Mouse (Mus musculus) embryonic facial prominence, embryonic 14.5 days (tissue): ENCODE measurements around the gene Prpf19. TPM values are rescaled to one million over a fixed set of nuclear protein-coding genes. Genes with fewer than 3 reads are reported as not detected.

Experiments used
- ATAC-seq: fragments of 200-750 bp; cut with Nextera tagmentation; 2 replicates; pipeline ENCODE4 v1.8.0; 2017; ENCODE audit warnings: low read depth, moderate number of reproducible peaks, moderate TSS enrichment
- DNase-seq: peaks from one replicate; pipeline ENCODE4 v3.0.0-alpha.2; 2015; ENCODE audit warnings: low spot score
- H3K27ac ChIP-seq: fragments of 300-500 bp; sonication (generic); replicated peaks from 2 replicates; pipeline ENCODE4 v1.5.1; 2014; ENCODE audit warnings: low read depth, mild to moderate bottlenecking, low read length, moderate library complexity
- H3K27me3 ChIP-seq: fragments of 300-500 bp; sonication (generic); replicated peaks from 2 replicates; pipeline ENCODE4 v1.6.1; 2014; ENCODE audit warnings: low read length; ENCODE audit not compliant: control insufficient read depth, insufficient read depth
- H3K36me3 ChIP-seq: fragments of 300-500 bp; sonication (generic); 2 replicates; pipeline ENCODE4 v1.6.1; 2014; ENCODE audit warnings: low read length, mixed read lengths; ENCODE audit not compliant: control insufficient read depth, insufficient read depth
- H3K4me1 ChIP-seq: fragments of 300-500 bp; sonication (generic); 2 replicates; pipeline ENCODE4 v1.6.1; 2014; ENCODE audit warnings: antibody characterized with exemption, low read length; ENCODE audit not compliant: control insufficient read depth, insufficient read depth
- H3K4me2 ChIP-seq: fragments of 300-500 bp; sonication (generic); 2 replicates; pipeline ENCODE4 v1.6.1; 2014; ENCODE audit warnings: low read depth, mild to moderate bottlenecking, low read length, moderate library complexity, mixed read lengths
- H3K4me3 ChIP-seq: fragments of 300-500 bp; sonication (generic); 2 replicates; pipeline ENCODE4 v1.5.1; 2014; ENCODE audit warnings: low read depth, mild to moderate bottlenecking, low read length
- H3K9ac ChIP-seq: fragments of 300-500 bp; sonication (generic); 2 replicates; pipeline ENCODE4 v1.6.1; 2014; ENCODE audit warnings: low read depth, mild to moderate bottlenecking, low read length, moderate library complexity, mixed read lengths
- H3K9me3 ChIP-seq: fragments of 300-500 bp; sonication (generic); 2 replicates; pipeline ENCODE4 v1.6.1; 2016; ENCODE audit warnings: low read length; ENCODE audit not compliant: control insufficient read depth
- WGBS: fragments of 180-500 bp; shearing (Covaris S2); extraction: QIAGEN DNeasy Blood & Tissue Kit; methylation state at CpG from one replicate; pipeline ENCODE4 v1.1.7; 2014; 5-methylcytosine and 5-hydroxymethylcytosine counted together
- polyA plus RNA-seq: library from polyadenylated mRNA; unstranded; fragments of >200 nt; fragmentation: Nextera tagmentation; extraction: Ambion mirVana; gene quantifications from 2 replicates; pipeline ENCODE4 v1.2.1, GENCODE M21; 2014

The Prpf19 gene
- polyA plus RNA-seq, 1 experiment from 2014 or later, result 46.1 TPM

DNA sequence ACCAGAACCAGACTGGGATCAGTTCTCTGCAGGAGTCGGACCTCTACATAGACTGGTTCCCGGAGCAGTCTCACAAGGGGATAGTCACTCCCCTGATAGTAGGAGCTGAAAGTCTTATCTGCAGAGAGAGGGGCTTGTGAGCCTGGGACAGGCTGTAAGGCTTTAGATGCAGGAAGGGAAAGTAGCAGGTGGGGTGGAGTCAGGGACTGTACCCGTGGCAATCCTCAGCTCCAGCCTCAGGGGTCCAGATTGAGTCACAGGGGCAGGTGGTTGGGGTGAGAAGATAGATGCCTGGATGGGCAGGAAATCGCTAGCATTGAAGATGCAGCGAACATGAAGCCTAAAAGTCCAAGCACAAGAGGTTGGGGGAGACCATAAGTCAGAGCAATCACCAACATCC lies 21.5 kb downstream of the Prpf19 start:
- Histone ChIP-seq H3K9me3 (no peaks in the 10 kb centered on the region), H3K9ac (no peak overlapping the region), H3K36me3 (no peaks in the 10 kb centered on the region), H3K27ac (no peak overlapping the region), H3K27me3 (no peaks in the 10 kb centered on the region), H3K4me1 (no peaks in the 10 kb centered on the region), H3K4me2 (no peak overlapping the region), H3K4me3 (no peak overlapping the region)
- WGBS, result 61% methylated on average over 5 of the region's 5 CpGs
- ATAC-seq (no peak), DNase-seq (no peak)

DNA sequence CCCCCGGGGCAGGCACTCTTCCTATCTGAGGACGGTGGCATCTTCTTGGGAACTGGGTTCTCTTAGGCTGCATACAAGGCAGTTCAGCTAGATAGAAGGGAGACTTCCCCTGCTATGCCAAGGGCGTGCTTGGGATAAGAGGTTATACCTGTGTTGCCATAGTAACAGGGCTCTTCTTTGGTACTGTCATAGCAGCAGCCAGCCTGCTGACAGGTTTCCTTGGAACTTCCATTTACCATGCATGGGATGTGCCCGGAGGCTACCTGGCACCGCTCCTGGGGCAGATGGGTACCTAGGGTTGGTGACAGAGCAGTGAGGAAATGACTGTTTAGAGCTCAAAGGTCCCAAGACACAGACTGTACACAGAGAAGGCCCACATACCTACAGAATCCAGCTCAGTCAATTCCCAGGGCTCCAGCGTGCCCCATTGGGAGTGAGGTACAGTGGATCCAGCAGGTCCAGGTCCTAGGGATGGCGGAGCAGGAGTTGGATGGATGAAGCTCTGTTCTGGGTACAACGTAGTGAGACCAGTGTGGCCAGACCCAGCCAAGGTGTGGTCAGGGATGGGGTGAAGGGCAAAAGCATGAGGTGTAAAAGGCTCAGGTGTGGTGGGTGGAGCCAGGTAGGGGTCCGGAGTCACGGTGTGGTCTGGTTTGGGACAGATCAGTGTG lies 23.4 kb downstream of the Prpf19 start:
- H3K27me3 ChIP-seq, result no peaks in the 10 kb centered on the region
- H3K4me3 ChIP-seq, result no peak overlapping the region
- DNase-seq, result no peak
- H3K27ac ChIP-seq, result no peak overlapping the region
- no peak overlapping the region for H3K4me2 ChIP-seq
- H3K4me1 ChIP-seq, result no peaks in the 10 kb centered on the region
- H3K9me3 ChIP-seq, result no peaks in the 10 kb centered on the region
- ATAC-seq, result no peak
- no peak overlapping the region for H3K9ac ChIP-seq
- no peaks in the 10 kb centered on the region for H3K36me3 ChIP-seq
- WGBS, result 84% methylated on average over 10 of the region's 10 CpGs

DNA sequence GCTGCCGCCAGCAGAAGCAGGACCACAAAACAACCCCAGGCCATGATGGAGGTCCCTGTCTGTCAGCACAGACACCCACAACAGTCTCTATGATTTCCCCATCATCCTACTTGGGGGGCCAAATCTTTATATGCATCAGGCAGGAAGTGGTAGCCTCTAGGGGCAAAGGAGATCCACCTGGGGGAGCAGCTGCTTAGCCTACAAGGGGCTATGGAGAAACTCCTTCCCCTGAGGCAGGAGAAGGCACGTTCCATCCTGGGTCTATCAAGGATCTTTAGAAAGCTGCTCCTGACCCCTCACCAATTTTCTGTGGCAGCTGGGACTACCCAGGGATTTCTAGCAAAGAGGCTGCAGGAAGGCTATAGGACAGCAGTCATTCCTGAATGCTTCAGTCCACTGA lies 25.5 kb downstream of the Prpf19 start, which contains the start of gene Zp1:
TSS of gene Zp1 (minus strand) at position 101 of the 400 bp plus-strand sequence.
- no peak for DNase-seq
- H3K9me3 ChIP-seq, result no peaks in the 10 kb centered on the region
- H3K9ac ChIP-seq, result no peak within 1 kb of the TSS
- ATAC-seq, result no peak
- no peaks in the 10 kb centered on the region for H3K27me3 ChIP-seq
- no peak within 1 kb of the TSS for H3K27ac ChIP-seq
- H3K4me3 ChIP-seq, result no peak within 1 kb of the TSS
- no peaks in the 10 kb centered on the region for H3K4me1 ChIP-seq
- H3K36me3 ChIP-seq, result no peaks in the 10 kb centered on the region
- 33% methylated on average over 1 of the region's 2 CpGs for WGBS
- no peak within 1 kb of the TSS for H3K4me2 ChIP-seq

DNA sequence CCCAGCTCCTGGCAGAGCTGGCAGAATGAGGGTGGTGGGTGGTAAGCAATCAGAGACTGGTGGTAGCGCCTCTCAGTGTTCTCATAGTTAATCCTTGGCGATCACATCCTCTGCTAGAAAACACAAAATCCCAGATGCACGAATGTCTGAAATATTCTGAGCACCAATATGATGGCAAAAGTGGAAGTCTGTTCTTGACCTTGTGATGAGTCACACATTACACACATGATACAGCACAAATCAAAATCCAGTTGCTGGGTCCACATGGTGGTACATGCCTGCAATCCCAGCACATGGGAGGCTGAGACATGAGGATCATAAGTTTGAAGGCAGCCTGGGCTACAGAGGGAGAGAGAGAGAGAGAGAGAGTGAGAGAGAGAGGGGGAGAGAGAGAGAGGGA lies 26.0 kb downstream of the Prpf19 start:
- Histone ChIP-seq H3K27me3 (no peaks in the 10 kb centered on the region), H3K36me3 (no peaks in the 10 kb centered on the region), H3K9ac (no peak overlapping the region), H3K27ac (no peak overlapping the region), H3K9me3 (no peaks in the 10 kb centered on the region), H3K4me1 (no peaks in the 10 kb centered on the region), H3K4me2 (no peak overlapping the region), H3K4me3 (no peak overlapping the region)
- no peak for DNase-seq
- no peak for ATAC-seq
- 82% methylated on average over 3 of the region's 3 CpGs for whole genome bisulfite sequencing

DNA sequence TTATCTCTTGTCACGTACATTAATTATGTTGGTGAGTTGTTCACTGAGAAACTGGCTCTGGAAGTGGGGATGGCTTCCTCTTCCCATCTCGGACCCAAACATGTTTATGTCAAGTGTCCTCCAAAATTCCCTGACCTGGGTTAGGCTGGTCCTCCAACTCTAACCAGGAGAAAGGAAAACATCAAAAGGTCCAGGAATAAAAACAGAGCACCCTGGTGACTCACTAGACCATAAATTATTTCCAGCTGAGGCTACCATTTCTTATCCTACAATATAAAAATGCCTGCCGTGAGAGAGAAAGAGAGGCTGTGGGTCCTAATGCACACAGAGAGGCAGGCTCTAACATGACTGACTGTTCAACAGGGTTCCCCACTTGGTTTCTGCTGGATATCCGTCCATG lies 29.2 kb downstream of the Prpf19 start:
- H3K9me3 ChIP-seq, result no peaks in the 10 kb centered on the region
- no peaks in the 10 kb centered on the region for H3K4me1 ChIP-seq
- H3K4me3 ChIP-seq, result no peak overlapping the region
- ATAC-seq (no peak), DNase-seq (no peak)
- no peak overlapping the region for H3K4me2 ChIP-seq
- no peaks in the 10 kb centered on the region for H3K27me3 ChIP-seq
- H3K9ac ChIP-seq, result no peak overlapping the region
- no peak overlapping the region for H3K27ac ChIP-seq
- WGBS, result 48% methylated on average over 4 of the region's 4 CpGs
- H3K36me3 ChIP-seq, result no peaks in the 10 kb centered on the region

DNA sequence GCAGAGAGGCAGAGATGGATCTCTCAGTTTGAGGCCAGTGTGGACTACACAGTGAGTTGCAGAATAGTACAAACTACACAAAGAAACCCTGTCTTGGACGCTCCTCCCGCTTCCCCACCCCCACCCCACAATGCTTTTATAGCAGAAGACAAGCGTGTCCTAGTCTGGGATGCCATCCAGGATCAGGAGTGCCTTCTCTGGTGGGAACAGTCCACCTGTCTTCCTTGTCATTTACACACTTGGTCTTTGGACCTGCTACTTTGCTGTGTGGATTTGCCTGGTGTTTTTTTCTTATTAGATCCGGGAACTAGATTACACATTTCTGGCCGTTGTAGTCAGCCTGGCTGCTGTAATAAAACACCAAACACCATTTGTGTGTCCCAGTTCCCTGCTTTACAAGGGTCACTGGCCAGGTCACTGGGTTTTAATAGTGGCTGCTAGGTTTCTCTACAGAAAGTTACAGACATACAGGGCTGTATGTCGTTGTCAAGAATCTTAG lies 31.1 kb downstream of the Prpf19 start:
- Histone ChIP-seq H3K9me3 (no peaks in the 10 kb centered on the region), H3K4me2 (no peak overlapping the region), H3K9ac (peak overlapping the region; percentile 10; the same call in 1 of the 2 replicates), H3K4me3 (no peak overlapping the region), H3K27me3 (no peaks in the 10 kb centered on the region), H3K4me1 (no peaks in the 10 kb centered on the region), H3K27ac (no peak overlapping the region; the same call in 1 of the 2 replicates), H3K36me3 (no peaks in the 10 kb centered on the region)
- DNase-seq (peak; percentile 61), ATAC-seq (peak; percentile 81)
- 35% methylated on average over 6 of the region's 6 CpGs for WGBS

DNA sequence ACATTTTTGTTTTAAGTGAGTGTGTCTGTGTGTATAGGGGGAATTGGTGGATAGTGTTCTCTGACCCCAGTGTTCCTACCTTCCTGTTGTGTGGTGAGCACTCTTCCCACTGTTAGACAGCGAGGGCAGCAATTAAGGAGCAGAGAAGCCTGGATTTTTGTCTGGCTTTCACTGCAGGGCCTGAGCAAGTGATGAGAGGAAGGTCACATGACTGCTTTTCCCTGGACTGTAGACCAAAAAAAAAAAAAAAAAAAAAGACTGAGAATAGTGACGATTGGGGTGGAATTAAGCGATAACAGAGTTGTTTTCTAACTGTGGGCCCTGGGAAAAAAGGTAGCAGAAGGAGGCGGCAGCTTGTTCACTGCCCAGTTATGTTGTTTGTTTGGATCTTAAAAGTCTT lies 31.6 kb downstream of the Prpf19 start:
- no peaks in the 10 kb centered on the region for H3K9me3 ChIP-seq
- peak; percentile 57; the same call in 1 of the 2 replicates for ATAC-seq
- H3K4me1 ChIP-seq, result no peaks in the 10 kb centered on the region
- H3K27ac ChIP-seq, result no peak overlapping the region; the same call in 1 of the 2 replicates
- no peak overlapping the region for H3K9ac ChIP-seq
- WGBS, result 43% methylated on average over 4 of the region's 4 CpGs
- no peaks in the 10 kb centered on the region for H3K36me3 ChIP-seq
- no peak overlapping the region for H3K4me2 ChIP-seq
- no peak for DNase-seq
- H3K27me3 ChIP-seq, result no peaks in the 10 kb centered on the region
- no peak overlapping the region for H3K4me3 ChIP-seq

DNA sequence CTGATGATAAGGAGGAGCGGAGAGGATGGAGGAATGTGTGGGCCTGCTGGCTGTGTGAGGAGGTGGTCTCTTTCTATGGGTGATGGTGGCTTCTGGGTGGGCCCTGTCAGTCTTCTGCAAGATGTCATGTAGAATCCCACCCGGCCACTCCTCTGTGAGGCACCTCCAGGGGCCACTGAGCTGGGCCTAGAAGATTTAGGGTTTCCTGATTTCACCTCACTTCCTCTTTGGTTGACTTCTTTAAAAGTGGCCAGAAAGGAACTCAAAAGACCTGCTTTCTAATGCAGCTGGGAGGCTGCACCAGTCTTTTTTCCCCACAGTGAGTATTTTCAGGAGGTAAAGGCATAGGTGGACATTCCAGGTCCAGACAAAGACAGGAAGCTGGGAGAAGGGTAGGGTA lies 35.6 kb downstream of the Prpf19 start:
- DNase-seq, result no peak
- 85% methylated on average over 2 of the region's 2 CpGs for WGBS

DNA sequence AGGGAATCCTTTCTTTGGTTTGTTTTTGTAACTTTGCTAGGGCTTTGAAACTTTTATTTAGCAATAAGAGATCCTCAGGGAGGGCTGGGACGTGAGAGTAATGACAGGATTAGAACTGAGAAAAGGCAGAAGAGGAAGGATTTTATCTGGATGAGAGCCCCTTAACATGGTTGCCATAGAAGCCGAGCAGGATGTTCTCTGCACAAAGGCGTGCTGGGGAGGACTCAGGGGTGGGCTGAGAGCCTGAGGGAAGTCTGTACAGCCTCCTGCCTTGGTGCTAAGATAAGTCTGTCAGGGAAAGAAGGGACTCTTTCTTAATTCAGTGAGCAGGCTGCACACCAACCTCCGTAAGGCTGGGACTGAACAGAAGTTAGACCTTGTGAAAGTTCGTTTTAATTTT lies 40.0 kb downstream of the Prpf19 start:
- Histone ChIP-seq H3K4me2 (no peak overlapping the region), H3K27me3 (no peaks in the 10 kb centered on the region; the same call in 1 of the 2 replicates), H3K27ac (no peak overlapping the region), H3K4me3 (no peak overlapping the region), H3K9me3 (no peaks in the 10 kb centered on the region), H3K9ac (no peak overlapping the region), H3K4me1 (no peaks in the 10 kb centered on the region), H3K36me3 (no peaks in the 10 kb centered on the region)
- DNase-seq, result no peak
- WGBS, result 30% methylated on average over 5 of the region's 5 CpGs
- ATAC-seq, result no peak

More for the DNA sequence above, 35.6 kb downstream of the Prpf19 start:
- Histone ChIP-seq H3K9ac (no peak overlapping the region), H3K4me2 (no peak overlapping the region), H3K4me1 (no peaks in the 10 kb centered on the region), H3K27me3 (no peaks in the 10 kb centered on the region), H3K36me3 (no peaks in the 10 kb centered on the region), H3K4me3 (no peak overlapping the region), H3K9me3 (no peaks in the 10 kb centered on the region), H3K27ac (no peak overlapping the region)
- no peak for ATAC-seq
